ENCODE assay signal across 8 mouse cellular contexts in genomic region chr15:97781961-97782748, GRCm38 (mm10). TPM values are rescaled to one million over a fixed set of nuclear protein-coding genes. Genes with fewer than 3 reads are reported as not detected.
DNase-seq lines count a peak whose midpoint lies in the region; ATAC-seq and TF ChIP-seq lines count a peak whose summit lies in the region.

No protein-coding gene starts in this region.

- peaks cover 7% of the 10 kb centered on the region; the same call in 1 of the 2 replicates for H3K4me1 ChIP-seq in spleen, adult 2 months (ENCODE audit: control insufficient read depth, insufficient read depth, insufficient read length)
- no peaks in the 10 kb centered on the region for H3K4me1 ChIP-seq in intestine, postnatal 0 days (replicated peaks; ENCODE audit: control insufficient read depth, insufficient read depth, low read length)
- peaks cover 22% of the 10 kb centered on the region; the same call in 1 of the 2 replicates for H3K4me1 ChIP-seq in midbrain, embryonic 15.5 days

- 0 out of 2 replicates have a peak overlapping the region, but pooled peaks have one; percentile 32 for H3K27ac ChIP-seq in spleen, adult 2 months (ENCODE audit: insufficient read depth, low read length)
- H3K27ac ChIP-seq in intestine, postnatal 0 days (ENCODE audit: low read depth, low read length), result no peak overlapping the region
- H3K27ac ChIP-seq in midbrain, embryonic 15.5 days, result 0 out of 2 replicates have a peak overlapping the region, but pooled peaks have one; percentile 8

- 77% methylated on average over 24 of the region's 24 CpGs for WGBS in spleen, adult 2 months
- WGBS in intestine, postnatal 0 days, result 13% methylated on average over 24 of the region's 24 CpGs
- 10% methylated on average over 24 of the region's 24 CpGs for WGBS in midbrain, embryonic 15.5 days

- H3K36me3 ChIP-seq in spleen, adult 2 months (ENCODE audit: control insufficient read depth, insufficient read depth, low read length), result no peaks in the 10 kb centered on the region
- H3K36me3 ChIP-seq in intestine, postnatal 0 days (ENCODE audit: control insufficient read depth, insufficient read depth), result no peaks in the 10 kb centered on the region
- H3K36me3 ChIP-seq in midbrain, embryonic 15.5 days (replicated peaks), result no peaks in the 10 kb centered on the region

- no peak overlapping the region for H3K9ac ChIP-seq in intestine, postnatal 0 days (ENCODE audit: low read depth, low read length)
- no peak overlapping the region for H3K9ac ChIP-seq in midbrain, embryonic 15.5 days

- peak overlapping the region; percentile 51 for H3K4me2 ChIP-seq in intestine, postnatal 0 days (replicated peaks; ENCODE audit: low read depth)
- no peak overlapping the region; the same call in 1 of the 2 replicates for H3K4me2 ChIP-seq in midbrain, embryonic 15.5 days

- no peaks in the 10 kb centered on the region for H3K27me3 ChIP-seq in spleen, adult 2 months (ENCODE audit: control insufficient read depth, insufficient read depth, low read length)
- 0 out of 2 replicates have a peak, but pooled peaks cover 6% of the 10 kb centered on the region for H3K27me3 ChIP-seq in intestine, postnatal 0 days (replicated peaks; ENCODE audit: control insufficient read depth, insufficient read depth, low read length)
- peaks cover 17% of the 10 kb centered on the region; the same call in 1 of the 2 replicates for H3K27me3 ChIP-seq in midbrain, embryonic 15.5 days (replicated peaks)

- DNase-seq in spleen, adult 2 months (ENCODE audit: low read depth in 1 of 2, low spot score in 2 of 2), result no peak
- DNase-seq in spleen, adult 18-20 months, result no peak
- peak; percentile 79 for DNase-seq in forelimb bud, embryonic 11.5 days (ENCODE audit: low read depth, low spot score)
- no peak for DNase-seq in ovary, postnatal 36 days (ENCODE audit: low spot score)
- DNase-seq in urinary bladder, postnatal 25 days (ENCODE audit: low spot score), result no peak
- DNase-seq in natural killer cell, adult 2 months (ENCODE audit: low spot score in 2 of 2), result no peak

- no peak for TF ChIP-seq CTCF in spleen, adult 2 months (IDR thresholded peaks at IDR 0.05; ENCODE audit: extremely low read depth, insufficient read depth, insufficient read length, insufficient replicate concordance)
- no peak for TF ChIP-seq CTCF in intestine, postnatal 0 days (IDR thresholded peaks at IDR 0.05; ENCODE audit: low read depth)

- no peaks in the 10 kb centered on the region for H3K9me3 ChIP-seq in intestine, postnatal 0 days (ENCODE audit: control insufficient read depth)
- no peaks in the 10 kb centered on the region for H3K9me3 ChIP-seq in midbrain, embryonic 15.5 days

- ATAC-seq in intestine, postnatal 0 days, result no peak
- ATAC-seq in midbrain, embryonic 15.5 days (replicated peaks), result no peak

- H3K4me3 ChIP-seq in spleen, adult 2 months (ENCODE audit: extremely low read depth, insufficient read depth, insufficient read length), result no peak overlapping the region
- H3K4me3 ChIP-seq in intestine, postnatal 0 days (ENCODE audit: low read depth, low read length), result peak overlapping the region; percentile 3; the same call in 1 of the 2 replicates
- no peak overlapping the region for H3K4me3 ChIP-seq in midbrain, embryonic 15.5 days

- TF ChIP-seq POLR2A in spleen, adult 2 months (IDR thresholded peaks at IDR 0.05; ENCODE audit: low read depth, low read length), result no peak

RNA-seq across cellular contexts. Expression of gene Slc48a1, which starts 3.8 kb away (rescaled TPM):
- 94.0 and 117 TPM in 2 replicates for polyA plus RNA-seq in spleen, adult 2 months (2012; rRNA removed)
- polyA plus RNA-seq in intestine, postnatal 0 days (2015; fragmentation: Nextera tagmentation; extraction: Ambion mirVana), result 23.1 and 24.3 TPM in 2 replicates
- polyA plus RNA-seq in midbrain, embryonic 15.5 days (2015; fragmentation: Nextera tagmentation; extraction: Ambion mirVana), result 85.7 and 90.1 TPM in 2 replicates

RNA-seq across cellular contexts. Expression of gene Rapgef3, which starts 14.4 kb away (rescaled TPM):
- polyA plus RNA-seq in spleen, adult 2 months (2012; rRNA removed), result 28.8 and 33.6 TPM in 2 replicates
- 2.7 and 3.5 TPM in 2 replicates for polyA plus RNA-seq in intestine, postnatal 0 days (2015; fragmentation: Nextera tagmentation; extraction: Ambion mirVana)
- polyA plus RNA-seq in midbrain, embryonic 15.5 days (2015; fragmentation: Nextera tagmentation; extraction: Ambion mirVana), result 15.4 and 16.8 TPM in 2 replicates

RNA-seq across cellular contexts. Expression of gene Endou, which starts 51.0 kb away (rescaled TPM):
- polyA plus RNA-seq in spleen, adult 2 months (2012; rRNA removed), result 3.0 and 4.1 TPM in 2 replicates
- 0.40 and 0.42 TPM in 2 replicates for polyA plus RNA-seq in intestine, postnatal 0 days (2015; fragmentation: Nextera tagmentation; extraction: Ambion mirVana)
- 0.17 and 0.27 TPM in 2 replicates for polyA plus RNA-seq in midbrain, embryonic 15.5 days (2015; fragmentation: Nextera tagmentation; extraction: Ambion mirVana)
